Mouse (Mus musculus) hindbrain, postnatal 0 days (tissue): ENCODE data around the gene Ms4a4c. TPM values are rescaled to one million over a fixed set of nuclear protein-coding genes. Genes with fewer than 3 reads are reported as not detected.
"Not testable (repeated sequence)": the region's sequence is repeated elsewhere in the genome, so short reads cannot be mapped to it uniquely, and the experiment has no call there.

Source experiments
- ATAC-seq: fragments of 200-750 bp; cut with Nextera tagmentation; 2 replicates; pipeline ENCODE4 v1.8.0; 2017; ENCODE audit warnings: mild to moderate bottlenecking, moderate TSS enrichment, moderate library complexity
- DNase-seq: peaks from one replicate; pipeline ENCODE4 v3.0.0-alpha.2; 2015; ENCODE audit warnings: low spot score
- H3K27ac ChIP-seq: fragments of 300-500 bp; sonication (generic); 2 replicates; pipeline ENCODE4 v1.5.1; 2014; ENCODE audit warnings: mild to moderate bottlenecking
- H3K27me3 ChIP-seq: fragments of 300-500 bp; sonication (generic); 2 replicates; pipeline ENCODE4 v1.6.1; 2014; ENCODE audit warnings: low read length, mixed read lengths; ENCODE audit not compliant: insufficient read depth
- H3K36me3 ChIP-seq: fragments of 300-500 bp; sonication (generic); 2 replicates; pipeline ENCODE4 v1.6.1; 2014; ENCODE audit warnings: low read length, mixed read lengths; ENCODE audit not compliant: insufficient read depth
- H3K4me1 ChIP-seq: fragments of 300-500 bp; sonication (generic); 2 replicates; pipeline ENCODE4 v1.6.1; 2014; ENCODE audit warnings: antibody characterized with exemption, low read length, mixed read lengths; ENCODE audit not compliant: insufficient read depth
- H3K4me2 ChIP-seq: fragments of 300-500 bp; sonication (generic); 2 replicates; pipeline ENCODE4 v1.6.1; 2014; ENCODE audit warnings: low read depth, mild to moderate bottlenecking, low read length, moderate library complexity, mixed read lengths
- H3K4me3 ChIP-seq: fragments of 300-500 bp; sonication (generic); 2 replicates; pipeline ENCODE4 v1.5.1; 2014; ENCODE audit warnings: low read length
- H3K9ac ChIP-seq: fragments of 300-500 bp; sonication (generic); replicated peaks from 2 replicates; pipeline ENCODE4 v1.6.1; 2014; ENCODE audit warnings: mild to moderate bottlenecking, low read length, moderate library complexity, mixed read lengths
- H3K9me3 ChIP-seq: fragments of 300-500 bp; sonication (generic); 2 replicates; pipeline ENCODE4 v1.6.1; 2016; ENCODE audit warnings: low read length, mixed read lengths
- CTCF ChIP-seq: IDR thresholded peaks from 2 replicates; pipeline ENCODE4 v1.5.1; 2016; ENCODE audit warnings: antibody characterized with exemption, control low read depth, low read depth
- WGBS: fragments of 180-500 bp; shearing (Covaris S2); extraction: QIAGEN DNeasy Blood & Tissue Kit; methylation state at CpG from one replicate; pipeline ENCODE4 v1.1.7; 2014; 5-methylcytosine and 5-hydroxymethylcytosine counted together
- polyA plus RNA-seq: library from polyadenylated mRNA; unstranded; fragments of >200 nt; fragmentation: Nextera tagmentation; extraction: Ambion mirVana; gene quantifications from 2 replicates; pipeline ENCODE4 v1.2.1, GENCODE M21; 2015
- total RNA-seq: library from RNA; depleted of rRNA; stranded (reverse); fragments of >200 nt; gene quantifications from 2 replicates; pipeline ENCODE4 v1.2.3, GENCODE M21; 2014

Ms4a4c gene
- total and polyA plus RNA-seq, 2 experiments from 2014 or later: 0.23 TPM; not detected in 1

GRCm38 (mm10) chr19:11411640-11412039 is 7.1 kb downstream of the Ms4a4c start:
- TF ChIP-seq CTCF: no peak
- H3K27ac ChIP-seq: no peak overlapping the region
- no peaks in the 10 kb centered on the region for H3K4me1 ChIP-seq
- no peak for ATAC-seq
- no peak overlapping the region for H3K4me2 ChIP-seq
- no peak for DNase-seq
- 84% methylated on average over 1 of the region's 1 CpGs for WGBS
- no peak overlapping the region for H3K9ac ChIP-seq
- H3K4me3 ChIP-seq: no peak overlapping the region
- no peaks in the 10 kb centered on the region for H3K27me3 ChIP-seq
- H3K9me3 ChIP-seq: no peaks in the 10 kb centered on the region
- no peaks in the 10 kb centered on the region for H3K36me3 ChIP-seq

- DNase-seq (no peak), ATAC-seq (no peak)
- Histone ChIP-seq H3K9ac (no peak overlapping the region), H3K4me1 (no peaks in the 10 kb centered on the region), H3K27me3 (no peaks in the 10 kb centered on the region), H3K4me2 (no peak overlapping the region), H3K9me3 (no peaks in the 10 kb centered on the region), H3K36me3 (no peaks in the 10 kb centered on the region), H3K4me3 (no peak overlapping the region), H3K27ac (no peak overlapping the region)
- TF ChIP-seq CTCF: no peak
- WGBS: 98% methylated on average over 1 of the region's 1 CpGs
These were observed 9.5 kb downstream of the Ms4a4c start for GRCm38 (mm10) chr19:11414084-11414483.

- H3K9me3 ChIP-seq: no peaks in the 10 kb centered on the region
- H3K27ac ChIP-seq: no peak overlapping the region
- TF ChIP-seq CTCF: no peak
- no peak for DNase-seq
- no peak overlapping the region for H3K9ac ChIP-seq
- ATAC-seq: no peak
- no peaks in the 10 kb centered on the region for H3K4me1 ChIP-seq
- H3K4me3 ChIP-seq: no peak overlapping the region
- no peaks in the 10 kb centered on the region for H3K36me3 ChIP-seq
- H3K27me3 ChIP-seq: no peaks in the 10 kb centered on the region
- WGBS: 68% methylated on average over 3 of the region's 3 CpGs
- no peak overlapping the region for H3K4me2 ChIP-seq
These were observed 11.0 kb downstream of the Ms4a4c start for GRCm38 (mm10) chr19:11415581-11415980.

GRCm38 (mm10) chr19:11418865-11419264 is 14.3 kb downstream of the Ms4a4c start:
- DNase-seq, H3K9ac ChIP-seq, H3K4me1 ChIP-seq, ATAC-seq, H3K4me3 ChIP-seq, H3K27ac ChIP-seq, H3K27me3 ChIP-seq, H3K9me3 ChIP-seq, H3K4me2 ChIP-seq, H3K36me3 ChIP-seq: not testable (repeated sequence)
- 78% methylated on average over 2 of the region's 3 CpGs for WGBS

- not testable (repeated sequence) for H3K4me1 ChIP-seq, H3K4me2 ChIP-seq, H3K36me3 ChIP-seq, H3K9me3 ChIP-seq, H3K27ac ChIP-seq, H3K9ac ChIP-seq, H3K27me3 ChIP-seq, ATAC-seq, H3K4me3 ChIP-seq, DNase-seq
- 81% methylated on average over 1 of the region's 1 CpGs for WGBS
These were observed 26.6 kb downstream of the Ms4a4c start for GRCm38 (mm10) chr19:11431209-11431608.

- H3K9ac ChIP-seq: no peak overlapping the region
- no peak overlapping the region for H3K27ac ChIP-seq
- H3K4me1 ChIP-seq: no peaks in the 10 kb centered on the region
- H3K4me2 ChIP-seq: no peak overlapping the region
- TF ChIP-seq CTCF: no peak
- H3K36me3 ChIP-seq: no peaks in the 10 kb centered on the region
- no peak overlapping the region for H3K4me3 ChIP-seq
- 92% methylated on average over 4 of the region's 4 CpGs for WGBS
- ATAC-seq (no peak), DNase-seq (no peak)
- no peaks in the 10 kb centered on the region for H3K27me3 ChIP-seq
- no peaks in the 10 kb centered on the region for H3K9me3 ChIP-seq
These were observed 30.7 kb downstream of the Ms4a4c start for GRCm38 (mm10) chr19:11435058-11435834.

- no peak within 1 kb of the TSS for H3K27ac ChIP-seq
- ATAC-seq (no peak), DNase-seq (no peak)
- no peaks in the 10 kb centered on the region for H3K36me3 ChIP-seq
- no peaks in the 10 kb centered on the region for H3K4me1 ChIP-seq
- no peak for TF ChIP-seq CTCF
- no peaks in the 10 kb centered on the region for H3K27me3 ChIP-seq
- no peak within 1 kb of the TSS for H3K4me2 ChIP-seq
- no peak within 1 kb of the TSS for H3K4me3 ChIP-seq
- H3K9me3 ChIP-seq: no peaks in the 10 kb centered on the region
- H3K9ac ChIP-seq: no peak within 1 kb of the TSS
These were observed 38.8 kb downstream of the Ms4a4c start, which contains the start of gene Ms4a4b for GRCm38 (mm10) chr19:11443338-11443737. Gene Ms4a4b, plus strand, starts transcription at chr19:11443553.
